Mouse (Mus musculus) heart, adult 2 months (tissue): Measurements from ENCODE around the gene Nr1h4.

ENCODE experiments used
- EP300 ChIP-seq: fragments of 200-500 bp; IDR thresholded peaks from 2 replicates; pipeline ENCODE4 v1.6.1; 2011; ENCODE audit warnings: low read depth, low read length, control low read depth; ENCODE audit not compliant: insufficient read depth
- POLR2A ChIP-seq: fragments of 200-500 bp; IDR thresholded peaks from 2 replicates; pipeline ENCODE4 v1.6.1; 2011; ENCODE audit warnings: mild to moderate bottlenecking, low read depth, low read length, control low read depth; ENCODE audit not compliant: insufficient read depth

GRCm38 (mm10) chr10:89573421-89573820, 40.0 kb upstream of the Nr1h4 start:
- TF ChIP-seq POLR2A (no peak), EP300 (no peak)
